Mouse (Mus musculus): ENCODE data around the gene Wscd1.
A peak's percentile ranks its signal among the peaks of the same experiment; 100 is the strongest.

The Wscd1 gene

GRCm38 (mm10) chr11:71749671-71750070 lies at the start of gene Wscd1:
TSS of gene Wscd1 (plus strand) at chr11:71749920.
- DNase-seq (ENCODE audit: low read depth, low spot score) = peak; percentile 5

- DNase-seq (ENCODE audit: low read depth, low spot score) = peak; percentile 26
Observed at GRCm38 (mm10) chr11:71728066-71728465, 21.7 kb upstream of the Wscd1 start.

GRCm38 (mm10) chr11:71729287-71729686 lies 20.4 kb upstream of the Wscd1 start:
- DNase-seq (ENCODE audit: low read depth, low spot score) = no peak

GRCm38 (mm10) chr11:71733771-71734170 lies 15.9 kb upstream of the Wscd1 start:
- no peak for DNase-seq (ENCODE audit: low read depth, low spot score)

- DNase-seq (ENCODE audit: low read depth, low spot score) = peak; percentile 23
Observed at GRCm38 (mm10) chr11:71737106-71737505, 12.6 kb upstream of the Wscd1 start.

GRCm38 (mm10) chr11:71738501-71739045 lies 11.1 kb upstream of the Wscd1 start:
- no peak for DNase-seq (ENCODE audit: low read depth, low spot score)

- no peak for DNase-seq (ENCODE audit: low read depth, low spot score)
Observed at GRCm38 (mm10) chr11:71745875-71746274, 3.8 kb upstream of the Wscd1 start.

- no peak for DNase-seq (ENCODE audit: low read depth, low spot score)
Observed at GRCm38 (mm10) chr11:71747719-71748118, 2.0 kb upstream of the Wscd1 start.

GRCm38 (mm10) chr11:71750534-71751173 lies 934 bp downstream of the Wscd1 start:
- no peak for DNase-seq (ENCODE audit: low read depth, low spot score)

GRCm38 (mm10) chr11:71751174-71751611 lies 1.5 kb downstream of the Wscd1 start:
- no peak for DNase-seq (ENCODE audit: low read depth, low spot score)

GRCm38 (mm10) chr11:71751689-71752088 lies 2.0 kb downstream of the Wscd1 start:
- no peak for DNase-seq (ENCODE audit: low read depth, low spot score)

- no peak for DNase-seq (ENCODE audit: low read depth, low spot score)
Observed at GRCm38 (mm10) chr11:71752626-71753025, 2.9 kb downstream of the Wscd1 start.

- no peak for DNase-seq (ENCODE audit: low read depth, low spot score)
Observed at GRCm38 (mm10) chr11:71755115-71755514, 5.4 kb downstream of the Wscd1 start.

- DNase-seq (ENCODE audit: low read depth, low spot score) = no peak
Observed at GRCm38 (mm10) chr11:71756325-71756724, 6.6 kb downstream of the Wscd1 start.

- no peak for DNase-seq (ENCODE audit: low read depth, low spot score)
Observed at GRCm38 (mm10) chr11:71758211-71759110, 8.7 kb downstream of the Wscd1 start.

- no peak for DNase-seq (ENCODE audit: low read depth, low spot score)
Observed at GRCm38 (mm10) chr11:71760991-71761390, 11.3 kb downstream of the Wscd1 start.

GRCm38 (mm10) chr11:71763154-71763553 lies 13.4 kb downstream of the Wscd1 start:
- DNase-seq (ENCODE audit: low read depth, low spot score) = no peak

- no peak for DNase-seq (ENCODE audit: low read depth, low spot score)
Observed at GRCm38 (mm10) chr11:71763651-71764275, 14.0 kb downstream of the Wscd1 start.

GRCm38 (mm10) chr11:71764743-71765142 lies 15.0 kb downstream of the Wscd1 start:
- no peak for DNase-seq (ENCODE audit: low read depth, low spot score)

- DNase-seq (ENCODE audit: low read depth, low spot score) = no peak
Observed at GRCm38 (mm10) chr11:71765335-71765734, 15.6 kb downstream of the Wscd1 start.

GRCm38 (mm10) chr11:71766380-71766779 lies 16.7 kb downstream of the Wscd1 start:
- DNase-seq (ENCODE audit: low read depth, low spot score) = no peak

GRCm38 (mm10) chr11:71767726-71768125 lies 18.0 kb downstream of the Wscd1 start:
- DNase-seq (ENCODE audit: low read depth, low spot score) = no peak
